Mouse (Mus musculus) ES-E14 (cell line): ENCODE measurements around the gene Slc25a18.

ENCODE experiments used
- MAFK ChIP-seq: IDR thresholded peaks from 2 replicates; pipeline ENCODE4 v1.6.1; 2014; ENCODE audit warnings: mild to moderate bottlenecking, low read depth, low read length, inconsistent platforms; ENCODE audit not compliant: insufficient read depth
- ZC3H11A ChIP-seq: IDR thresholded peaks from 2 replicates; pipeline ENCODE4 v1.6.1; 2012; ENCODE audit warnings: low read depth, mild to moderate bottlenecking, inconsistent platforms, low read length, borderline replicate concordance
- ZNF384 ChIP-seq: IDR thresholded peaks from 2 replicates; pipeline ENCODE4 v1.6.1; 2012; ENCODE audit warnings: low read depth, low read length, inconsistent platforms

DNA sequence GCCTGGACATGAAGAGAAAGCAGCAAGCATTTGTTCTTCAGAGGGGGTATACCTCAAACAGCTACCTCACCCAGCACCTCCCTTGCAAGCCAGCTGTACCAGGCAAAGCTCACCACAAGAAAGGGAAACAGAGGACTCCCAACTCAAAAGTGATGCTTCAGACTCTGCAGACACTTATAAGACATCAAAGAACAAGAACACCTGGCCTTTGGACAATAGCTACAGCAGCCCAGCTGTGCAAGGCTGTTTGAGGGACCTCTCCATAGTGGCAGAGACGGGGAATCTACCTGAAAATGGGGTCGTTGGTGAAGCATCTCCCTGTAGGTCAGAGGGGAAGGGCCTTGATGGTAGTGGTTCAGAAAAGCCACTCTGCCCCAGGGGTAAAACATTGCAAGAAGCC lies 12.2 kb upstream of the Slc25a18 start:
- TF ChIP-seq ZC3H11A (no peak), ZNF384 (no peak), MAFK (no peak)
